Mouse (Mus musculus) midbrain, embryonic 13.5 days (tissue): ENCODE data around the gene Itgb1. TPM values are rescaled to one million over a fixed set of nuclear protein-coding genes. Genes with fewer than 3 reads are reported as not detected.

Experiments used
- polyA plus RNA-seq: library from polyadenylated mRNA; unstranded; fragments of >200 nt; fragmentation: Nextera tagmentation; extraction: Ambion mirVana; gene quantifications from 2 replicates; pipeline ENCODE4 v1.2.1, GENCODE M21; 2015

Itgb1 gene
- polyA plus RNA-seq, 1 experiment from 2014 or later = 86.3 TPM

Other genes starting within 250 kb of the Itgb1 start
- not detected in 2 replicates for gene Gm3952, start 113.0 kb downstream of the Itgb1 start, polyA plus RNA-seq